Mouse (Mus musculus): ENCODE measurements around the gene Fmnl1.

Fmnl1 gene

DNA sequence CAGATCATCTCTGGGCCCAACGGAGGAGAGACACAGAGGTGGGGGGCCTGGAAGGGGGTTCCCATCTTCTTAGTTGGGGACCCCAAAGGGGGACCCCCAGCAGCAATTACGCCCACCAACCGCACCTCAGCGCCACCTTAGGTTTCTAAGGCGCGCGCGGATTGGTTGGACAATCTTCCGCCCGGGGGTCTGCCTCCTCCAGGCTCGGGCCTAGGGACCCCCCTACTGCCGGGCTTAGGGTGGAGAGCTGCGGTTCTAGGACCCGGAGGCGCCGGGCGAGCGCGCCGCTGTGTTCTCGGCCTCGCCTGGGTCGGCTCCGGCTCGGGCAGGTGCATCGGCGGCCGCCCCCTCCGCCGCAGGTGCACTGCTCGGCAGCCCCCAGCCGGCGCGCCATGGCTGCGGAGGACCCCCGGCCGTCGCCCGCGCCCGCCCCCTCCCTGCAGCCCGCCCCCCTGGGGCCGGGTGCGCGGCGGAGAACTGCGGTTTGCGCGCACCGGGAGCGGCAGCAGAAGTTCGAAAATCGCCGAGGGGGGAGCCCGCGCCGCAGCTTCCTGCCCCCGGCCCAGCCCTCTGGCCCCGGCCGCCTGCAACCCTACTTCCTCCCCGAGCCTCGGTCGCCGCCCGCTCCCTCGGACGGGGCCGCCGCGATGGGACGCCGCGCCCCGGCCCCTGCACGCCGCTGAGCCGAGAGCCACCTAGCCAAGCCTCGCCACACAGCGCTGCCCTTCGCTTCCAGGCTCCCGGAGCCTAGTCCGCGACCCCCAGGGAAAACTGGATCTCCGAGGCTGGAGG is at the start of gene Fmnl1:
Gene Fmnl1, plus strand, starts transcription at position 614 of the 792 bp plus-strand sequence.
- peak; percentile 92 for DNase-seq

DNA sequence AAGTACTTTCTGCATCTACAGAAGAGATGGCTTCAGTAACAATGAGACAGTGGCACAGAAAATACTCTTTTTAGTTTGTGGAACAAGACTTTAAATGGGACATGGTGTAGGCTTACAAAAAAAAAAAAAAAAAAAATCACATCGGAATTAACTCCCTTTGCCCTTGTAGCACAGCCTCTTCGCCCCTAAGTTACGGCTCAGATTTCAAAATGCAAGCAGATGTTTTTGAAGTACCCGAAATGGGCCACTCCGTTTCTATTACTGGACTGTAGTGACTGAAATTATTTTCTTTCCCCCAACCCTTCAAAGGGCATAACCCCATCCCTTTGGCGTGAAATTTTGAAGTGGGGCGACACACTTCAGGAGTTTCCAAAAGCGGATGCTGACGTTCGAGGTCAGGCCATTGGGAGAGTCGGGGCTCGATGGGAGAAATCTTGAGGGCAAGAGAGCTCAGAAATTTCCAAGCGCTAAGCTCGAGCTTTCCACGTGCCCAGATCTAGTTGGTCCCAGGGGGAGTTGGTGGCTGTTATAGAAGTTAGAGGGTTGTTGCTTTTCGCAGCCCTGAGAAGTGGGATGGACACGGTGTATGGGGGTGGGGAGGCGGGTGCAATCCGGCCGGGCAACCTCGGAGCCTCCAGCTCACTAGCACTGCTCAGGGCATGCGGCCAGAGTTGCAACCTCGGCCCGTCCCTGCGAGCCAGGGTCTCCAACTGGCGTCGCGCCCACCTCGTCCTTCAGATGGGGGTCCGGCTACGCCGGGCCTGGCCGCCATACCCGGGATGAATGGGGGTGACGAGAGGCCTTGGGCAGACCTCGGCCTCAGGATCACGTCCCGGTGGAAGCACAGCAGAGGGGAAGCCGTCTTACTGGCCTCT is 39.0 kb upstream of the Fmnl1 start, which contains the start of gene Hexim2:
Gene Hexim2, plus strand, starts transcription at position 729 of the 875 bp plus-strand sequence.
- DNase-seq = peak; percentile 62

DNA sequence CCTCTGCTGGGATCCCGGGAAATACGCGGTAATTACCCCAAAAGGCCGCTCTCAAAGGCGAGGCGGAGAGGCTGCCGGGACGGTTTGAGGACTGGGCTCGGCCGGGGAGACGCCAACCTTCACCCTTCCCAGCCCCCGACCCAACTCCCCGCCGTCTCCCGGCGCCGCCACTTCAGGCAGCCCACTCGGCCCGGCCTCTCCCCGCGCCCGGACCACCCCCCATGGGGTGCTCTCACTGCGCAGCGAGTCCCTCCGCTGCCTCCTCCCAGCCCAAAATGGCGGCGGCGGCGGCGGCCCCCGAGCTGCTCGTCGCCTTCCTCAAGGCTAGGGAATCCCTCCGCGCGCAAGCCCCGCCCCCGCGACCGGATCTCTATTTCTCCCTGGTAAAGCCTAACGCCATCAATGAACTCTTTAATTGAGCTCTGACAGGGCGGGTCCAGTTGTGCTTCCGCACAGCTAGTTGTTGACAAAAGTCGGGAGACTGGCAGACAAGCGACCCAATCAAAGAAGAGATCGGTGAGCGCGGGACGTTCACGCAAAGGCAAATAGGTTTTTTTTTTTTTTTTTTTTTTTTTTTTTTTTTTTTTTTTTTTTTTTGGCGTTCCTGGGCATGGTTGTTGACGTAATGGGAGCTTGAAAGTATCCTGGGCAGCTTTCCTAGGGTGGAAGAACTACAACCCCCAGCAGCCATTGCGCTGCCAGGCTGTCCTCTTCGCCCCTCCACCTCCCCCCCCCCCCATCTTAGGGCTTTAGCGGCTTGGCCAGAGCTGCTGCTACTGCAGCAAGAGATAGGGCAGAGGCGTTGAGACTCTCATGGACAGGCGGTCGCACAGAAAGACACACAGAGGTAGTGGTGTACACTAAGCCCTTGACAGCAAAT is 38.1 kb upstream of the Fmnl1 start:
- DNase-seq = peak; percentile 100

DNA sequence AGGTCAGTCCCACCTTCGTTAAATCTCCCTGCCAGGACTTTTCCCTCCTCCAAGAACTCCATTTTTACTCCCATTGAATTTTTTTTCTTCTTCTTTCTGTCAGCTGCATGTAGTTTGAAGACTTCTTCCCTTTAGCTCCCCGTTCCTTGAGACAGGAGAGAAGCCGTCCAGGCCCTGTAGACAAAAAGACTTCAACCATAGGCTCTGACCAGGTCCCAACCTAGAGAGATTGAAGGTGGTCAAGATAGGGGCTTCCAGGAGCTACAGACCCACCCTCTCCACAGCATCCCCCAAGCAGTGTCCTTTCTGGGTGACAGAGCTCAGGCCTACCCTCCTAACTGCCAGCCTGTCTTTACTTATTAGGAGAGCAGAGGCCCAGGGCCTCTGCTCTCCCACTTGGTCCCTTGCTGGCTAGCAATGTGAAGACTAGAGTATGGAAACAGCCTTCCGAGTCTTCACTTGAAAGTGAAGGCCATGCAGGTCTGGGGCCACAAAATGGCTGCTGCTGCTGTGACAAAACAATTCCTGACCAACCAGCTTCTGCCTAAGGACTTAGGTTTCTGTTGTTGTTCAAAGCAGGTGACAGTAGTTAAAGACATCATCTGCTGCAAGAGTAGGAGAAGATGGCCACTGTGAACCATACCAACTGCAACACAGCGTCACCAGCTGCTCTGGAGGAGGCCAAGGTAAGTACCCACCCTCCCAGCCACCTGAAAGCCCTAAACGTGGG is 37.3 kb upstream of the Fmnl1 start:
- peak; percentile 24 for DNase-seq

DNA sequence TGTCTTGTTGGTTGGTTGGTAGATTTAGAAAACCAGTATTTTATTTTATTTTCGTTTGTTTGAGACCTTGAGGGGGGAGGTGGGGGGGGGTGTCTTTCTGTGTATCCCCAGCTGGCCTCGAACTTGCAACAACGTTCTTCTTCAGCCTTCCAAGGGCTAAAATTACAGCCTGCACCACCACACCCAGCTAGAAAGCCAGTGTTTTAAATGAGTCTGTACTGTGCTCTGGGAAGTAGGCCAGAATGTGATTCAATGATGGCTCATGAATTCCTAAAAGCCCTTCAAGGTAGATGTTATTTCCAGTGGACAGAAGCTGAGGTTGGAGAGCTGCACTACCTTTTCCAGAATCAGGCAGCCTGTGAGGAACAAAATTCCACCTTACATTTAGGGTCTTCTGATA is 36.7 kb upstream of the Fmnl1 start:
- no peak for DNase-seq

DNA sequence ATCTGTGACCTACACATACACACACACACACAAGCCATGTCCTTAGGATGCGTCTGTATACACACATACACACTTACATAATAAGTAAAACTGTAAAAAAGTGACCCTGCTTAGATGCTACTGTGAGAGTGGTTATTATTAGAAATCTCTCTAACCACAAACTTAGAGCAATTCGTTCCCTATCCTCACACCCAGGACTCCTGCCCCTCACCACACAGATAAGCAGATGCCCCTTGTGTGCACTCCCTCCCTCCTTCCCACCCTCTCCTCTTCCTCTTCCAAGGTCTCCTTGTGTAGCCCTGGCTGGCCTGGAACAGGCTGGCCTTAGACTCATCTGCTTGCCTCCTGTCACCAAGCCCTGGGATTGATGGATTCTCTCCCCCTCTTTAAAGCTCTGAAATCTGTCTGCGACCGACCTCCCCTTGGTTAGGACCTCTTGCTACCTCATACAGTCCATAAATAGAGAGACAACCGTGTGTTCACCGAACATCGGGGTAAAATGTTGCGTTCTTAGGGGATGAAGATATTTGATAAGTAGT is 34.8 kb upstream of the Fmnl1 start:
- DNase-seq = no peak

DNA sequence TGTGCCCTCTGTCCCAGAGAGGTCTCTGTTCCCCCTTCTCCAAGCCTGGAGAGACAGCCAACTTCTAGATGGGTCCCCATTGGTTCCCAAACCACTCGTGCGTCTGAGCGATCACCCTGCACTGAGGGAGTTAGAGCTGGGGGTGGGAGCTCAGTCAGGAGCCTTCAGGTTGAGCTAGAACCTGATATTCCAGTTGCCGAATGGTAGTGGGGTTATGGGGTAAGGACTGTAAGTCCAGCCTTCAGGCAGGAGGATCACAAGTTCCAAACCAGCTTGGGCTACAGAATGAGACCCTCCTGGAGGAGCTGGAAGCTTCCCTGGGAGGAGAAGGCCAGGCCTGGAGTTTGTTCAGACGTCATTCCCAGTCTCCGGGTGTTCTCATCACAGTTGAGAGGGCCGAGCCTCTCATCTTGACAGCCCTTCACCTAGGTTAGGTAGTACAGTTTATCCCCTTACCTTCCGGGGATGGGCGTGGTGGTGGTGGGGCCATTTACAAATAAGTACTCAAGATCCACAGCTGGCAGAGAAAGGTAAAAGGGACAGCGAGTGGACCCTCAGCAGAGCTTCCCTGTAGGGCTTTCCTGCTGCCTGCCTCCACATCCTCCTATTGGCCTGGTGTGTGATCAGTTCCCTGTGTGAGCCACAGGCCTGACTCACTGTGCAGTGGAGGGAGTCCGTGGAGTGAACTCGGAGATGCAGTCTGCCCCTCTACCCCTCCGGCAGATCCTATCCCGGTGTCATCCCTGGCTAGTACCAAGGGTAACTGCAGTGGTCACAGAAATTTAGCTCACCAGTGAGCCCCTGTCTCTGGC is 30.8 kb upstream of the Fmnl1 start:
- DNase-seq = no peak

DNA sequence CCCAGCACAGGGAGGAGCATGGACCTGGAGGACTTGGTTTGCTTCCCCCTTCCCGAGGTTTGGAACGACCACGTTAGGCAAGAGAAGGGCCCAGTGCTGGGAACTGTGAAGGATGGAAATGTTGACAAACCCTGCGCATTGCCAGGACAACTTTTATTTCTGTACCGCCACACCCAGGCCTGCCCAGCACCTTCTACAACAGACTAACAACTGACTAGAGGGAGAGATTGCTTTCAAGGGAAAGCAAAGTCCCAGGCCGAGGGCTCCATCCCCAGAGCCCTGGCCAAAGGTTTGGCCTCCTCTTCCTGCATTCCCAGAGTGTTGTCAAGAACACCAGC is 30.2 kb upstream of the Fmnl1 start:
- DNase-seq = no peak

DNA sequence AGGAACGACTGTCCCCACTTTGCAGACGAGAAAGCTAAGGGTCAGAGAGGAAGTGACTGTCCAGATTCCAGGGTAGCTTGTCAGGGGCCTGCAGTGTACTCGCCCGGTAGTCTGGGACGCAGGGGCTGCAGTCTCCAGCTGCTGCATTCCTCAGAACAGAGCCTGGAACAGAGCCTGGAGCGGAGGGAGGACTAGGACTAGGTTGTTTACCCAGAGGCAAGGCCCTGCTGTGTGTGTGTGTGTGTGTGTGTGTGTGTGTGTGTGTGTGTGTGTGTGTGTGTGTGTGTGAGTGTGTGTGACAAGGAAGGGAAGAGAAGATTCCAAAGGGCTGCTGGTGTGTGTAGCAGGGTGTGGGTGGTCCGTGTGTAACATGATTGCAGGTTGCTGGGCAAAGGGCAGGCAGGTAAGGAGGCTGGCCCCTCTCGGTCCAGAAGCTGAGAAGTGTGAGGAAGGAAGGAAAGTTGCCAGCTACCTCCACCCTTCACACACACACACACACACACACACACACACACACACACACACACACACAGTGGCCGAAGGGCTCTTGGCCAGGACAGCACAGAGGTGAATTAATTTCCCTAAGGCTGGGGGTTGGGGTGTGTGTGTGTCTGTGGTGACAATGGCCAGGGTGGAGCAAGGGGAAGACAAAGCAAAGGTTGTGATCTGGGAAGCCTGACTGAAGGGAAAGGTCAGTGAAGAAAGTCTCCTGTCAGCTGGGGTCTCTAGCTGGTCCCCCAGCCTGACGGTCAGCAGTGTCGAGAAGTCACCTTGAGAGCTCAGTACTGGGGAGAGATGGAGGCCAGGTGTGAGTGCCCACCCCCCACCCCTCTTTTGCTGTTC is 29.6 kb upstream of the Fmnl1 start:
- DNase-seq = no peak

DNA sequence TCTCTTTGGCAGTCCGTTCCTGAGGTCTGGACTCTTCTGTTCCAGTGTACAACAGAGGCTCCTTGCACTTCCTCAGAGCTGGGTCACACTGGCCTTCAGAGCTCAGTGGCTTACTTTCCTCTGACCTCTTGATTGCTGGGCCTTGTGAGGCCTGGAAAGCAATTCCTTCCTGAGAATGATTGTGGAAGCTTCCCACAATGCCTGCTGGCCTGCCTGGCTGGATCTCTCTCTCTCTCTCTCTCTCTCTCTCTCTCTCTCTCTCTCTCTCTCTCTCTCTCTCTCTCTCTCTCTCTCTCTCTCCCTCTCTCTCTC is 29.0 kb upstream of the Fmnl1 start:
- DNase-seq = no peak

DNA sequence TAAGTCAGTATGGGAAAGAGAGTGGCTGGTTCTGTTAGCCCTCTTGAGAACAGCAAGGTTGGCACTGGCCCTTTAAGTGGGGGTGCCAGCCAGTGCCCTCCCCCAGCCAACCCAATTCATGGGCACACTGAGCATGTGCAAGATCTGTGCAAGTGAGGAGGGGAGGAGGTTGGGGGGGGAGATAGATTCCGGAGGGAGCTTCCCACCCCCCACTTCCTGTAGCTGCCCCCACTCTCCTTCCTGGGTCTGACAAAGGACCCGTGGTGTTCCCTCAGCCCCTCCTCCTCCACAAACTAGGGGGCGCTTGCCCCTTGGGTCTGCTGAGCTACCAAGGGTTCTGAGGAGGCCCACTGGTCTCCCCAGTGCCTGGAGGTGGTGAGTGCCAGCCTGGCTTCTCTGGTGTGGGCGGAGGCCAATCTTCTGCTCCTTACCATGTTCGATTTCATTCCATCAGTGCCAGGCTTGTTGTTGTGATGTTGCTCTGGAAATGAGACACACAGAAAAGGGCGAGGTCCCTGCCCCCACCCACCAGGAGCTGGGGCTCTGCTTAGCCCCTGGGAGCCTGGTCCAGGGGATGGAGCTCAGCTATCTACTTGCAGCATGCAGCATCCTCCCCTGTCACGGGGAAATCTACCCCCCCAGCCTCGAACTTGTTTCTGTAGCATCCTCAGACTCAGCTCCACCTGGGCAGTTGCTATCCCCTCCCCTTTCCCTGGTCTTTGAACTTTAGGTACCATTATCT is 28.3 kb upstream of the Fmnl1 start:
- DNase-seq = peak; percentile 87

DNA sequence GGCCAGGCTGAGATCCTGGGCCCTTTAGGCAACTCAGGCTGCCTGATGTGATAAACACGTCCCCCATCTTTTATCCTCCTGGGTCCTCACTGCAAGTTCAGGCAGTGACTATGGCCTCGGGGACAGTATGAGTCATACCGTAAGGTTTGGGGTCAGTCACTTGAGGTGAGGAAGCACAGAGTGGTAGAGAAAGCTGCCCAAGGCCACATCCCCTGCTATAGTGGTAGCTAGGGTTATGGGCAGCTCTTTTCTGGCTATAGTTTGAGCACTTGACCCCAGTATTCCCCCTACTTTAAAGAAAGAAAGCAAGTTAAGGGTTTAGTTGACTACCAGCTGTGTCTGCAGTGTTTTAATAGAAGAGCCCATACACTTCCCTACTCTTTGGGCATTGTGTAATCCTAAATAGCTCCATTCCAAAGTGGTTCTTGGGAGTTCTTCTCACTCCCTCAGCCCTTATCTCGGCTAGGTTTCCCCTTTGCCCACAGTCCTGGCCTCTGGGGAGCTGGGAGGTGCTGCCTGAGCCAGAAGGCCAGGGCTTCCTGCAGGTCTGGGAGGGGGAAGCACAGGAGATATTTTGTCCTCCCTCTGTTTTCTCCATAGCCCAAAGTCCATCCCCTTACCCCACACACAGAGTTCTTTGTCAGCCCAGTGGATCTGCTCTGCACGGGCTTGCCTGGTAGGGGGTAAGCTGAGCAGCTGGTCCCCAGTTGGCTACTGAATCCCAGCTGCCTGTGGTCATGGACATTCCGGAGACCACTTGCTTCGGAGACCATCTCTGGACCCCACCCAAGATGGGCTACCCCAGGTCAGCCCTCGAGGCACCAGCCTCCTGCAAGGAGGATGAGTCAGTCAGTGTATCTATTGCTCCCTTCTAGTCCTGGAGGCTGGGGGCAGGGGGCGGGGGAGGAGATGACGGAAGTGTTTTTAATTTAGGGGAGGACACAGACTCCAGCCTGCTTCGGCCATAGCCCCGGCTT is 26.3 kb upstream of the Fmnl1 start:
- no peak for DNase-seq

DNA sequence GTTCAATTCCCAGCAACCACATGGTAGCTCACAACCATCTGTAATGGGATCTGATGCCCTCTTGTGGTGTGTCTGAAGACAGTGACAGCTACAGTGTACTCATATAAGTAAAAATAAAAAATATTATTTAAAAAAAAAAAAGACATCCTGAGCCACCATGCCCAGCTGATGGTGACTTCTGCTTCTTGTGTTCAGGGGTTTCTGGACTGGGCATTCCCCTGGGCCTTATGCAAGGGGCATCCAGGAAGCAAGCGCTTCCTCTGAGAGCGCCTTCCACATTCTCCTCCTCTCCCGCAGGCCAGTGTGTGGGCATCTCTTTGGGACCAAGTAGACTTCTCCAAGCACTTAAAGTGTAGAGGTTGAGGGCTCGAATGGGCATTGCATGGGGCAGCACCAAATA is 24.5 kb upstream of the Fmnl1 start:
- DNase-seq = no peak

DNA sequence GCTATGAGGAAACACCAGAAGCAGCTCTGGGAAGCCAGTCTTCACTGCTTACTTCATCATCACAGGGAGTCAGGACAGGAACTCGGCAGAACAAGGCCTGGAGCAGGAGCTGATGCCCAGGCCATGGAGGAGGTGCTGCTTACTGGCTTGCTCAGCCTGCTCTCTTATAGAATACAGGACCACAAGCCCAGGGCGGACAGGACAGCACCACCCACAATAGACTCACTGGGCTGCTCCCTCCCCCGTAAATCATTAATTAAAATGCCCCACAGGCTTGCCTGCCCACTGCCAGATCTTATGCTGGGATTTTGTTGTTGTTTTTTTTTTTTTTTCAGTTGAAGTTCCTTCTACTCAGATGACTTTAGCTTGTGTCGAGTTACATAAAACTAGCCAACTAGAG is 23.1 kb upstream of the Fmnl1 start:
- DNase-seq = no peak

DNA sequence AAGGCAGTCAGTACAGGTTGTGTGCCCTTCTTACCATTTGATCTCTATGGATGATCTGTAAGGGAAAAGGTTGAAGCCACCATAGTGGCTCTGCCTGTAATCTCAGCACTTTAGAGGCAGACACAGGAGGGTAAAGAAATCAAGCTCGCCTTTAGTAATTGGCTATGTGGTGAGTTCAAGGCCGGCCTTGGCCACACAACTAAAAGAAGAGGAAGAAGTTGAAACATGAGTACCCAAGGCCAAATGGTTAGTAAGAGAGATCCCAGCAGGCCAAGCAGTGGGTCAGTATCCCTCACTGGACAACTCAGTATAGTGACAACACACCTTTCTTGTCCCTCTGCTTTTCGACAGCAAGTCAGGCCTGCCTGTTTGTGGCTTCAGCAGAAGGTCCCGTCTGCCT is 21.1 kb upstream of the Fmnl1 start:
- no peak for DNase-seq

DNA sequence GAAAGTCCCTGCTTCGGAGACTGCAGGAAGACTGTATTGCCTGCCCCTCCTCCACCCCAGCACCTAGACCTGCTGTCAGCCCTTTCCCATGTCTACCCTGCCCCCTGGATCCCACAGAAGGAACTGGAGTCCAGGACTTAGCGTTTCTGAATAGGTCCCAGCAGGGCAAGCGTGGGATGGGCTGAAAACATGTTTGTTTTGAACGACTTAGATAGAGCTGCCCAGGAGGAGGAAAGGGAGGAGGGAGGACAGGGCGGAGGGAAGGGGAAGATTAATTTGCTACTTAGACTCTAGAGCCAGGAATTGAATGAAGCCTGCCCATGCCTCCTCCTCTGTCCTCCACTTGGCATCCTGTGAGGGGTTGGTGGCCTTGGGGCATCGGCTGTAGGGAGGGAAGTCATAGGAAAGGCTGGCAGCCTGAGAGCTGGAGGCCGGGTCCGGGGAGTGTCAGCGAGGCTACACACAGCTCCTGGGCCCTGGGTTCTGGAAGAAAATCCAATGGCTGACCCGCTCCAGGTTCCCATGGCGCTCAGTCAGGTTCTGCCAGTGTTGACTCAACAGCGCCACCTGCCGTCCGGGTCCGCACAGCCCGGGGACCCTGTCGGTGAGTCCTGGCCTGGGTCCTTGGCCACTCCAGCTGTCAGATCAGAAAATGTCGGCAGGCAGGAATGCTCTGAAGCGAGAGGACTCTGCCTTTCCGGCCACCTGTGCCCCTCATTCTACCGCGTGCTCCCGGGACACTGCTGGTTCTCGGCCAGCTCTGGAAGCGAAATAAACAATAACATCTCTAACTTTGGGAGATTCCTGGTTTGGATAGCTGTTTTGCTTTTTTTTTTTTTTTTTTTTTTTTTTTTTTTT is 12.1 kb upstream of the Fmnl1 start:
- DNase-seq = peak; percentile 94

DNA sequence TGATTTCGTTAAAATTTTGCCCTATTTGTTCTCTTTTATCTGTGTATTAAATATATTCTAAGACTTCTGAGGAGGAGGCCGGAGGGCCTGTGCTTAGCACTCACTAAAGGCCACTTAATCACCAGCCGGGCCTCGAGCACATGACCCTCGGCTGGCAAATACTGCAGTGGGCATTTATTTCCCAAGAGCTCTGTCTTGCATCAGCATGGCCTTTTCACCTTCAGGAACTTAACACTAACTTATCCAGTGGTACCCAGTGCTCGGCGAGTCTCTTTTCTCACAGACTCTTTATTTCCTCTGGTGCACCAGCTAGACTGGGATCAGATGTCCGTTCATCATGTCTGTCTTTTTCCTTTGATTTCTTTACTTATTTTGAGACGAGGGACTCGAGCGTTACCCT is 10.2 kb upstream of the Fmnl1 start:
- no peak for DNase-seq

All from thymus, postnatal 14 days (tissue).